Mouse (Mus musculus): Measurements from ENCODE around the gene Cacna1f.

Cacna1f gene

GRCm38 (mm10) chrX:7632560-7632959, 25.7 kb downstream of the Cacna1f start:
- no peak for DNase-seq (ENCODE audit: low read depth, low spot score)

GRCm38 (mm10) chrX:7635101-7635500, 28.2 kb downstream of the Cacna1f start:
- no peak for DNase-seq (ENCODE audit: low read depth, low spot score)

GRCm38 (mm10) chrX:7638401-7639091, 31.7 kb downstream of the Cacna1f start, which contains the start of gene Syp:
TSS of gene Syp (plus strand) at chrX:7638471.
- peak; percentile 90 for DNase-seq (ENCODE audit: low read depth, low spot score)

- no peak for DNase-seq (ENCODE audit: low read depth, low spot score)
These were observed 32.8 kb downstream of the Cacna1f start for GRCm38 (mm10) chrX:7639536-7640325.

DNA sequence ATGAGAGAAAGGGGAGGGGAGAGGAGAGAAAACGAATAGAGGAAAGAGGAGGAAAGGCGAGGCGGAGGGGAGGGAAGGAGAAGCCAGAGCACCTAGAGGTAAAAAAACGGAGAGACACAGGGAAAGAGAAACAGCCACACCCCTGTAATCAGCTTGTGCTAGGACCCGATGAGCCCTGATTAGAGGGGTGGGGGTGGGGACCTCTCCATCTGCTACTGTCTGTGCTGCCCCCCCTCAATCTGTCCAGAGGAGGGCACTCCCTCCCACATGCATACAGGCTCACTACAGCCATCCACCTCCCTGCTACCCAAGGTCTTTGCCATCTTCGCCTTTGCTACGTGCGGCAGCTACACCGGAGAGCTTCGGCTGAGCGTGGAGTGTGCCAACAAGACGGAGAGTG, 33.9 kb downstream of the Cacna1f start:
- peak; percentile 11 for DNase-seq (ENCODE audit: low read depth, low spot score)

DNA sequence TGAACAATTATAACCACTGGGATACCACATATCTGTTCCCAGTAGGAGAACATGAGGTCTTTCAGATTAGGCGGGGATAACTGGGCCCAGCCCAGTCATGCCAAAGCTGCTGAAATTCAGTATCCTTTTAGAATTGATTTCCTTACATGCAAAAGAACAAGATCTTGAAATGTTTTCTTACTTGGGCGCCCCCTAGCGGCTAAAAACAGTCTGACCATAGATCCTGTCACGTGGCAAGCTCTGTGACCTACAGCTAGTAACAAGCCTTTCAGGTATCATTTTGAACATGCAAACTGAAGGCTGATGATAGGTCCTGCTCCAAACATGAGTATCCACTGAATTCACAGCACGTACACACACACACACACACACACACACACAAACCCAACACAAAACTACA, 38.5 kb downstream of the Cacna1f start:
- DNase-seq (ENCODE audit: low read depth, low spot score), result peak; percentile 85

GRCm38 (mm10) chrX:7648671-7649304, 41.9 kb downstream of the Cacna1f start:
- peak; percentile 99 for DNase-seq (ENCODE audit: low read depth, low spot score)

DNA sequence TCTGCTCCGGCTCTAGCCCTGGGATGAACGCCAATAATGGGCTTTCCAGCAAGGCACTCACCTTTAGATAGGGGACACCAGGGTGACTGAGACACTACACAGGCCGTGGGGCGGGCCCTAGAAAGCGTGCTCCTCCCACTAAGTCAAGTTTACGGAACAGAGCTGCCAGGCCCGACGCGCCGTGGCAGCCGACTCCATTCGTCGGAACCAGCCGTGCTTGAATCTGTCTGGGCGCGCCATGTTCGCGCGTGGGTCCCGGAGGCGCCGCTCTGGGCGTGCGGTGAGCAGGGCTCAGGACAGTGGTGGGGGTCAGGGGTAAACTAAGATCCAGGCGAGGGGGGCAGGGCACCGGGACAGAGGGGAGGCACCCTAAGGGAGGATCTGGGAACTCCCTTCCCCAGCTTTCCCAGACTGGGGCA, 50.3 kb downstream of the Cacna1f start, which contains the start of gene Prickle3:
Prickle3 (plus strand) TSS at position 40 of the 419 bp plus-strand sequence.
- peak; percentile 52 for DNase-seq (ENCODE audit: low read depth, low spot score)

GRCm38 (mm10) chrX:7658031-7658784, 51.3 kb downstream of the Cacna1f start:
- DNase-seq (ENCODE audit: low read depth, low spot score), result peak; percentile 70

- DNase-seq (ENCODE audit: low read depth, low spot score), result peak; percentile 49
These were observed 52.1 kb downstream of the Cacna1f start for GRCm38 (mm10) chrX:7658785-7659589.

DNA sequence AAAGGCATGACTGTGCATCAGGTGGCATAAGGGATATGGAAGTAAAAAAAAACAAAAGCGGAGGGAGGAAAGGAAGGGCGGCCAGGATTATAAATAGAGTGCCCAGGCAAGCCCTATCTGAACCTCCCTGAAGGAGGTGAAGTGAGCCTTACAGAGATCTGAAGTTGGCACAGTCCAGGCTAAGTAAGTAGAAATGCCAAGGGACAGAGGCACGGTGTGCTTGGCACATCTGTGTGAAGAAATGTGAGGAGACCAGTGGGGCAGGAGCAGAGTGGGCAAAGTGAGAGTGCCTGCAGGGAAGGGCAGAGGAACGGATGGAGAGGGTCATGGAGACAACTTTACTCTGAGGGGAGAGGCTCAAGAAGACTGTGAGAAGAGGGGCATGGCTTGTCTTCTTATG, 54.2 kb downstream of the Cacna1f start:
- DNase-seq (ENCODE audit: low read depth, low spot score), result no peak

GRCm38 (mm10) chrX:7662936-7663335, 56.1 kb downstream of the Cacna1f start:
- DNase-seq (ENCODE audit: low read depth, low spot score), result no peak

GRCm38 (mm10) chrX:7664791-7665190, 57.9 kb downstream of the Cacna1f start:
- DNase-seq (ENCODE audit: low read depth, low spot score), result no peak

DNA sequence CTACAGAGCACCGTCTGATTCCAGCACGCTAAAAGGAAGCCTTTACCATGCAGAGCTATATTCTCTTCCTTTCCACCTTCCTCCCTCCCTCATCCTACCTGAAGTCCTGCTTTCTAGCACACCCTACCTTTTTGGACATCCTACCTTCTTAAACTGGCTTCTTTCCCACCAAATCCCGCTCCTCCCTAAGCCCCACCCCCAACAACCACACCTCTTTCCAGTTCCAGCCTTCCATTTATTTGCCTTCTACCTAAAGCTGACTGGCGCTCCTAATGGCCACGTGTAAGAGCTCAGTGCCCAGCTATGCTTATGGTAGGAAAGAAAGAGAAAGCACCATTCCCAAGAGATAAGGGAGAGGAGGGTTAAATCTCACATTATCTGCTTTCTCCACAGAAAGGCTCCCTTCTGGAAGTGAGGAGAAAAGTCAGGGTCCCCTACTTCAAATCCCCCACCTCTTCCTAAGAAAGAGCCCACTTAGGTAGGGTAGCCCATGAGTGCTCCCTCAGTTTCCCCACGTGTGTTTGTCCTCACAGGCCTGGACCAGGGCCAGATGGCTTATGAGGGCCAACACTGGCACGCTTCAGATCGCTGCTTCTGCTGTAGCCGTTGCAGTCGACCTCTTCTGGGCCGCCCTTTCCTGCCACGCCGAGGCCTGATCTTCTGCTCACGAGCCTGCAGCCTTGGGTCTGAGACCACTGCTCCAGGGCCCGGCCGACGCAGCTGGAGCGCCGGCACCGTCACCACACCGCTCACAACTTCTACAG, 59.0 kb downstream of the Cacna1f start:
- DNase-seq (ENCODE audit: low read depth, low spot score), result peak; percentile 40

DNA sequence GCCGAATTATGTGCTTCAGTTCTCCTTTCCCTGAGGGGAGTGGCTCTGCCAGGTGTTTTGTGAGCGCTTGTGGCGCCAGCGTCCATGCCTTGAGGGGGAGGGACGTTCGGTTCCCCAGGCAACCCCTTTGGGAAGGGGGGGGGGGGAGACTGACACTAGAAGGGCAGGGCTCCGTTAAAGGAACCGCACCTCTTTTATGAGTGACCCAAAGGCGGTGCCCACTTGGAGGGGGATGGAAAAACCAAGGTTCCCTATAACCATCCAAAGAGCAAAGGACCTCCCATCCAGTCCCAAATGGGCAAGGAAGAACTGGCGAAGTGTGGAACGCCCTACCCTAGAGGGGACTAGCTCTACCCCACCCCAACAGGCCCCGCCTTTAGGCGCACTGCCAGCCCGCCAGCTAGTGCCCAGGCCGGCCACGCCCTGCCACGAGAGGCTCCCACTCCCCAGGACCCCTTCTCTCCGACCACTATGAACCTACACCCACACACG, 63.6 kb downstream of the Cacna1f start:
- peak; percentile 81 for DNase-seq (ENCODE audit: low read depth, low spot score)

GRCm38 (mm10) chrX:7670921-7671623, 64.2 kb downstream of the Cacna1f start, which contains the start of gene Plp2:
TSS of gene Plp2 (minus strand) at chrX:7671390.
- peak; percentile 50 for DNase-seq (ENCODE audit: low read depth, low spot score)

- DNase-seq (ENCODE audit: low read depth, low spot score), result no peak
These were observed 65.9 kb downstream of the Cacna1f start for GRCm38 (mm10) chrX:7672739-7673138.

GRCm38 (mm10) chrX:7673578-7674281, 66.8 kb downstream of the Cacna1f start:
- DNase-seq (ENCODE audit: low read depth, low spot score), result peak; percentile 77

All from R1 (cell line).